Mouse (Mus musculus): ENCODE measurements at regions not wholly inside any gene's neighbourhood (a gene's known extent, or its start where the extent isn't known, plus 50 kb on each side); places are given as distances from the start of the nearest gene placed in this dataset.
"Not testable (repeated sequence)": the region's sequence is repeated elsewhere in the genome, so short reads cannot be mapped to it uniquely, and the experiment has no call there.

GRCm38 (mm10) chr10:19508221-19508745 lies 83.5 kb upstream of the Ifngr1 start:
- Histone ChIP-seq H3K4me3 (ENCODE audit: insufficient read depth, low read length) (no peak overlapping the region), H3K4me1 (ENCODE audit: control insufficient read depth, insufficient read depth, low read length) (no peaks in the 10 kb centered on the region), H3K27ac (ENCODE audit: insufficient read depth, low read length) (no peak overlapping the region)
- TF ChIP-seq POLR2A (IDR thresholded peaks at IDR 0.05; ENCODE audit: low read depth, low read length), result no peak
- TF ChIP-seq CTCF (IDR thresholded peaks at IDR 0.05; ENCODE audit: borderline replicate concordance, insufficient read depth, low read length), result no peak

- Histone ChIP-seq H3K4me3 (ENCODE audit: insufficient read depth, low read length) (no peak overlapping the region), H3K27ac (ENCODE audit: insufficient read depth, low read length) (no peak overlapping the region), H3K4me1 (ENCODE audit: control insufficient read depth, insufficient read depth, low read length) (no peaks in the 10 kb centered on the region)
- no peak for TF ChIP-seq CTCF (IDR thresholded peaks at IDR 0.05; ENCODE audit: borderline replicate concordance, insufficient read depth, low read length)
Observed at GRCm38 (mm10) chr10:19510047-19510446, 81.7 kb upstream of the Ifngr1 start.

- not testable (repeated sequence) for H3K27ac ChIP-seq (ENCODE audit: insufficient read depth, low read length); H3K4me3 ChIP-seq (ENCODE audit: insufficient read depth, low read length); H3K4me1 ChIP-seq (ENCODE audit: control insufficient read depth, insufficient read depth, low read length)
Observed at GRCm38 (mm10) chr10:19514366-19514765, 77.4 kb upstream of the Ifngr1 start.

- no peak overlapping the region for H3K4me3 ChIP-seq (ENCODE audit: insufficient read depth, low read length)
- H3K4me1 ChIP-seq (ENCODE audit: control insufficient read depth, insufficient read depth, low read length), result no peaks in the 10 kb centered on the region
- H3K27ac ChIP-seq (ENCODE audit: insufficient read depth, low read length), result no peak overlapping the region
- TF ChIP-seq POLR2A (IDR thresholded peaks at IDR 0.05; ENCODE audit: low read depth, low read length), result no peak
- TF ChIP-seq CTCF (IDR thresholded peaks at IDR 0.05; ENCODE audit: borderline replicate concordance, insufficient read depth, low read length), result no peak
Observed at GRCm38 (mm10) chr10:19514837-19515236, 76.9 kb upstream of the Ifngr1 start.

GRCm38 (mm10) chr10:19516011-19516410 lies 75.7 kb upstream of the Ifngr1 start:
- Histone ChIP-seq H3K4me3 (ENCODE audit: insufficient read depth, low read length) (no peak overlapping the region), H3K4me1 (ENCODE audit: control insufficient read depth, insufficient read depth, low read length) (no peaks in the 10 kb centered on the region), H3K27ac (ENCODE audit: insufficient read depth, low read length) (no peak overlapping the region)
- TF ChIP-seq CTCF (IDR thresholded peaks at IDR 0.05; ENCODE audit: borderline replicate concordance, insufficient read depth, low read length) (no peak), POLR2A (IDR thresholded peaks at IDR 0.05; ENCODE audit: low read depth, low read length) (no peak)

- H3K4me3 ChIP-seq (ENCODE audit: insufficient read depth, low read length), result no peak overlapping the region
- TF ChIP-seq CTCF (IDR thresholded peaks at IDR 0.05; ENCODE audit: borderline replicate concordance, insufficient read depth, low read length) (no peak), POLR2A (IDR thresholded peaks at IDR 0.05; ENCODE audit: low read depth, low read length) (no peak)
Observed at GRCm38 (mm10) chr10:19517093-19517492, 74.7 kb upstream of the Ifngr1 start.

GRCm38 (mm10) chr10:19518763-19519162 lies 73.0 kb upstream of the Ifngr1 start:
- TF ChIP-seq CTCF (IDR thresholded peaks at IDR 0.05; ENCODE audit: borderline replicate concordance, insufficient read depth, low read length) (no peak), POLR2A (IDR thresholded peaks at IDR 0.05; ENCODE audit: low read depth, low read length) (no peak)
- Histone ChIP-seq H3K4me1 (ENCODE audit: control insufficient read depth, insufficient read depth, low read length) (no peaks in the 10 kb centered on the region; the same call in 1 of the 2 replicates), H3K27ac (ENCODE audit: insufficient read depth, low read length) (no peak overlapping the region), H3K4me3 (ENCODE audit: insufficient read depth, low read length) (no peak overlapping the region)

More at GRCm38 (mm10) chr10:19517093-19517492, 74.7 kb upstream of the Ifngr1 start:
- H3K27ac ChIP-seq (ENCODE audit: insufficient read depth, low read length), result no peak overlapping the region
- H3K4me1 ChIP-seq (ENCODE audit: control insufficient read depth, insufficient read depth, low read length), result no peaks in the 10 kb centered on the region; the same call in 1 of the 2 replicates

- TF ChIP-seq CTCF (IDR thresholded peaks at IDR 0.05; ENCODE audit: borderline replicate concordance, insufficient read depth, low read length), result no peak
- TF ChIP-seq POLR2A (IDR thresholded peaks at IDR 0.05; ENCODE audit: low read depth, low read length), result no peak
- Histone ChIP-seq H3K27ac (ENCODE audit: insufficient read depth, low read length) (no peak overlapping the region), H3K4me1 (ENCODE audit: control insufficient read depth, insufficient read depth, low read length) (peaks cover 2% of the 10 kb centered on the region; the same call in 1 of the 2 replicates), H3K4me3 (ENCODE audit: insufficient read depth, low read length) (no peak overlapping the region)
Observed at GRCm38 (mm10) chr10:19522198-19522597, 69.6 kb upstream of the Ifngr1 start.

- Histone ChIP-seq H3K4me3 (ENCODE audit: insufficient read depth, low read length) (no peak overlapping the region), H3K4me1 (ENCODE audit: control insufficient read depth, insufficient read depth, low read length) (peaks cover 4% of the 10 kb centered on the region), H3K27ac (ENCODE audit: insufficient read depth, low read length) (no peak overlapping the region)
- no peak for TF ChIP-seq POLR2A (IDR thresholded peaks at IDR 0.05; ENCODE audit: low read depth, low read length)
- TF ChIP-seq CTCF (IDR thresholded peaks at IDR 0.05; ENCODE audit: borderline replicate concordance, insufficient read depth, low read length), result no peak
Observed at GRCm38 (mm10) chr10:19525939-19526338, 65.8 kb upstream of the Ifngr1 start.

GRCm38 (mm10) chr10:19526353-19526752 lies 65.4 kb upstream of the Ifngr1 start:
- H3K4me1 ChIP-seq (ENCODE audit: control insufficient read depth, insufficient read depth, low read length), result peaks cover 4% of the 10 kb centered on the region
- no peak overlapping the region for H3K27ac ChIP-seq (ENCODE audit: insufficient read depth, low read length)
- TF ChIP-seq POLR2A (IDR thresholded peaks at IDR 0.05; ENCODE audit: low read depth, low read length) (no peak), CTCF (IDR thresholded peaks at IDR 0.05; ENCODE audit: borderline replicate concordance, insufficient read depth, low read length) (no peak)
- no peak overlapping the region for H3K4me3 ChIP-seq (ENCODE audit: insufficient read depth, low read length)

- Histone ChIP-seq H3K4me3 (ENCODE audit: insufficient read depth, low read length) (no peak overlapping the region), H3K27ac (ENCODE audit: insufficient read depth, low read length) (no peak overlapping the region), H3K4me1 (ENCODE audit: control insufficient read depth, insufficient read depth, low read length) (peaks cover 4% of the 10 kb centered on the region)
- TF ChIP-seq CTCF (IDR thresholded peaks at IDR 0.05; ENCODE audit: borderline replicate concordance, insufficient read depth, low read length) (no peak), POLR2A (IDR thresholded peaks at IDR 0.05; ENCODE audit: low read depth, low read length) (no peak)
Observed at GRCm38 (mm10) chr10:19529655-19530054, 62.1 kb upstream of the Ifngr1 start.

Data from embryonic fibroblast, embryonic 13.5 days (primary cell).